Mouse (Mus musculus) embryonic facial prominence, embryonic 11.5 days (tissue): ENCODE measurements around the gene Rsph3a. TPM values are rescaled to one million over a fixed set of nuclear protein-coding genes. Genes with fewer than 3 reads are reported as not detected.

ENCODE experiments used
- ATAC-seq: fragments of 200-750 bp; cut with Nextera tagmentation; replicated peaks from 2 replicates; pipeline ENCODE4 v1.8.0; 2017; ENCODE audit warnings: low read depth; ENCODE audit not compliant: insufficient number of reproducible peaks, low FRiP score, low TSS enrichment
- DNase-seq: peaks from one replicate; pipeline ENCODE4 v3.0.0-alpha.2; 2015; ENCODE audit warnings: low spot score
- H3K27ac ChIP-seq: fragments of 300-500 bp; sonication (generic); replicated peaks from 2 replicates; pipeline ENCODE4 v1.5.1; 2014; ENCODE audit warnings: mild to moderate bottlenecking, low read depth, low read length, control low read depth
- H3K27me3 ChIP-seq: fragments of 300-500 bp; sonication (generic); 2 replicates; pipeline ENCODE4 v1.6.1; 2014; ENCODE audit warnings: mild to moderate bottlenecking, low read length, moderate library complexity, mixed read lengths; ENCODE audit not compliant: control insufficient read depth, insufficient read depth
- H3K36me3 ChIP-seq: fragments of 300-500 bp; sonication (generic); replicated peaks from 2 replicates; pipeline ENCODE4 v1.6.1; 2014; ENCODE audit warnings: low read depth, mild to moderate bottlenecking, low read length, moderate library complexity, mixed read lengths; ENCODE audit not compliant: control insufficient read depth, insufficient read depth
- H3K4me1 ChIP-seq: fragments of 300-500 bp; sonication (generic); 2 replicates; pipeline ENCODE4 v1.6.1; 2014; ENCODE audit warnings: low read length, mixed read lengths; ENCODE audit not compliant: control insufficient read depth, insufficient read depth
- H3K4me2 ChIP-seq: fragments of 300-500 bp; sonication (generic); 2 replicates; pipeline ENCODE4 v1.6.1; 2014; ENCODE audit warnings: low read depth, mild to moderate bottlenecking, control low read depth, low read length, moderate library complexity
- H3K4me3 ChIP-seq: fragments of 300-500 bp; sonication (generic); 2 replicates; pipeline ENCODE4 v1.5.1; 2014; ENCODE audit warnings: low read depth, low read length, control low read depth
- H3K9ac ChIP-seq: fragments of 300-500 bp; sonication (generic); replicated peaks from 2 replicates; pipeline ENCODE4 v1.6.1; 2014; ENCODE audit warnings: mild to moderate bottlenecking, control low read depth, low read length
- H3K9me3 ChIP-seq: fragments of 300-500 bp; sonication (generic); replicated peaks from 2 replicates; pipeline ENCODE4 v1.6.1; 2016; ENCODE audit warnings: mild to moderate bottlenecking, low read length, inconsistent platforms, mixed read lengths; ENCODE audit not compliant: control insufficient read depth
- WGBS: fragments of 180-500 bp; shearing (Covaris S2); extraction: QIAGEN DNeasy Blood & Tissue Kit; methylation state at CpG from one replicate; pipeline ENCODE4 v1.1.7; 2014; 5-methylcytosine and 5-hydroxymethylcytosine counted together
- polyA plus RNA-seq: library from polyadenylated mRNA; unstranded; fragments of >200 nt; fragmentation: Nextera tagmentation; extraction: Ambion mirVana; gene quantifications from 2 replicates; pipeline ENCODE4 v1.2.1, GENCODE M21; 2014

The Rsph3a gene
- polyA plus RNA-seq, 1 experiment from 2014 or later, result 46.0 TPM

- no peak overlapping the region for H3K9ac ChIP-seq
- no peak overlapping the region for H3K4me2 ChIP-seq
- no peak overlapping the region for H3K4me3 ChIP-seq
- ATAC-seq (no peak), DNase-seq (no peak)
- WGBS, result 43% methylated on average over 2 of the region's 2 CpGs
- H3K36me3 ChIP-seq, result no peaks in the 10 kb centered on the region
- no peaks in the 10 kb centered on the region for H3K9me3 ChIP-seq
- no peak overlapping the region for H3K27ac ChIP-seq
- no peaks in the 10 kb centered on the region for H3K4me1 ChIP-seq
- no peaks in the 10 kb centered on the region for H3K27me3 ChIP-seq
Observed at GRCm38 (mm10) chr17:7904992-7905391, 40.4 kb upstream of the Rsph3a start.

- no peaks in the 10 kb centered on the region for H3K4me1 ChIP-seq
- no peak overlapping the region for H3K4me2 ChIP-seq
- 51% methylated on average over 4 of the region's 4 CpGs for WGBS
- DNase-seq (no peak), ATAC-seq (no peak)
- no peaks in the 10 kb centered on the region for H3K9me3 ChIP-seq
- no peak overlapping the region for H3K4me3 ChIP-seq
- no peak overlapping the region for H3K27ac ChIP-seq
- no peak overlapping the region for H3K9ac ChIP-seq
- H3K27me3 ChIP-seq, result no peaks in the 10 kb centered on the region
- H3K36me3 ChIP-seq, result no peaks in the 10 kb centered on the region
Observed at GRCm38 (mm10) chr17:7905936-7906685, 39.3 kb upstream of the Rsph3a start.

- no peak overlapping the region for H3K4me3 ChIP-seq
- no peak overlapping the region for H3K4me2 ChIP-seq
- no peak overlapping the region for H3K9ac ChIP-seq
- DNase-seq (no peak), ATAC-seq (no peak)
- H3K36me3 ChIP-seq, result no peaks in the 10 kb centered on the region
- H3K9me3 ChIP-seq, result no peaks in the 10 kb centered on the region
- no peaks in the 10 kb centered on the region for H3K4me1 ChIP-seq
- no peak overlapping the region for H3K27ac ChIP-seq
- no peaks in the 10 kb centered on the region for H3K27me3 ChIP-seq
- whole genome bisulfite sequencing, result 83% methylated on average over 2 of the region's 2 CpGs
Observed at GRCm38 (mm10) chr17:7914596-7915227, 30.7 kb upstream of the Rsph3a start.

GRCm38 (mm10) chr17:7915791-7916190 is 29.6 kb upstream of the Rsph3a start:
- H3K9me3 ChIP-seq, result no peaks in the 10 kb centered on the region
- no peak overlapping the region for H3K9ac ChIP-seq
- no peak overlapping the region for H3K27ac ChIP-seq
- DNase-seq, result no peak
- ATAC-seq, result no peak
- H3K27me3 ChIP-seq, result no peaks in the 10 kb centered on the region
- H3K4me3 ChIP-seq, result no peak overlapping the region
- 85% methylated on average over 9 of the region's 9 CpGs for WGBS
- no peak overlapping the region for H3K4me2 ChIP-seq
- no peaks in the 10 kb centered on the region for H3K4me1 ChIP-seq
- no peaks in the 10 kb centered on the region for H3K36me3 ChIP-seq

- H3K4me3 ChIP-seq, result no peak overlapping the region
- H3K4me1 ChIP-seq, result no peaks in the 10 kb centered on the region
- no peak overlapping the region for H3K27ac ChIP-seq
- no peak overlapping the region for H3K4me2 ChIP-seq
- H3K36me3 ChIP-seq, result no peaks in the 10 kb centered on the region
- ATAC-seq, result no peak
- no peaks in the 10 kb centered on the region for H3K27me3 ChIP-seq
- 83% methylated on average over 12 of the region's 12 CpGs for WGBS
- no peak for DNase-seq
- no peaks in the 10 kb centered on the region for H3K9me3 ChIP-seq
- no peak overlapping the region for H3K9ac ChIP-seq
Observed at GRCm38 (mm10) chr17:7916782-7917574, 28.4 kb upstream of the Rsph3a start.

GRCm38 (mm10) chr17:7918355-7918754 is 27.1 kb upstream of the Rsph3a start:
- no peak for DNase-seq
- Histone ChIP-seq H3K4me3 (no peak overlapping the region), H3K4me2 (no peak overlapping the region), H3K27ac (no peak overlapping the region), H3K4me1 (no peaks in the 10 kb centered on the region), H3K36me3 (no peaks in the 10 kb centered on the region), H3K9ac (no peak overlapping the region), H3K27me3 (no peaks in the 10 kb centered on the region), H3K9me3 (no peaks in the 10 kb centered on the region)
- 51% methylated on average over 2 of the region's 2 CpGs for WGBS
- no peak for ATAC-seq

GRCm38 (mm10) chr17:7919209-7919608 is 26.2 kb upstream of the Rsph3a start:
- H3K27ac ChIP-seq, result no peak overlapping the region
- H3K36me3 ChIP-seq, result no peaks in the 10 kb centered on the region
- H3K4me2 ChIP-seq, result no peak overlapping the region
- H3K27me3 ChIP-seq, result no peaks in the 10 kb centered on the region
- WGBS, result 65% methylated on average over 2 of the region's 2 CpGs
- H3K4me3 ChIP-seq, result no peak overlapping the region
- H3K9ac ChIP-seq, result no peak overlapping the region
- H3K4me1 ChIP-seq, result no peaks in the 10 kb centered on the region
- no peak for DNase-seq
- ATAC-seq, result no peak
- no peaks in the 10 kb centered on the region for H3K9me3 ChIP-seq

- DNase-seq (no peak), ATAC-seq (no peak)
- Histone ChIP-seq H3K9me3 (no peaks in the 10 kb centered on the region), H3K27ac (no peak overlapping the region), H3K27me3 (no peaks in the 10 kb centered on the region), H3K4me1 (no peaks in the 10 kb centered on the region), H3K4me2 (no peak overlapping the region), H3K9ac (no peak overlapping the region), H3K36me3 (no peaks in the 10 kb centered on the region), H3K4me3 (no peak overlapping the region)
- WGBS, result 90% methylated on average over 5 of the region's 5 CpGs
Observed at GRCm38 (mm10) chr17:7922564-7922963, 22.9 kb upstream of the Rsph3a start.
